Mouse (Mus musculus): ENCODE measurements around the gene Cct4.

DNA sequence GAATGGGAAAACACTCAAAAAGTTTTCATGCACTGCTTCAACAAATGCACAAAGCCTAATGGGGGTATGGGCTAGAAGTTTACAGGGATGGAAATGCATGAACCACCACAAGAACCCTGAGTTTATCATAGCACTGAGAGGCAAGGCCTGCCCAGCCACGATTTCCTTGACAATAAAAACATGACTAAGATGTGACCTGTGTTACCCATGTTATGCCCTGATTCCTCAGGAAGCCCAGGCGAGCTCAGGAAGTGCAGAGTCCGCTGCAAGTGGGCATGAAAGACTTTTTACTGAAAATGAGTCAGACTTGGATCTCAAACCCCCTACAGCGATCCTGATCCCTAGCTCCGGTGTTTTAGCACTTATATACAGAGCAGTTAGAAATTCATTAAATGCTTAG is 56.9 kb downstream of the Cct4 start:
- TF ChIP-seq POLR2A (IDR thresholded peaks at IDR 0.05; ENCODE audit: extremely low read depth, insufficient read depth, low read length): no peak
- no peak for TF ChIP-seq CTCF (IDR thresholded peaks at IDR 0.05; ENCODE audit: extremely low read depth, insufficient read depth, low read length)

Measured in cortical plate, adult 2 months (tissue).